Mouse (Mus musculus) brain, adult 2 months (tissue): ENCODE results near the gene Tas2r136.

Experiments used
- DNase-seq: peaks from one replicate; pipeline ENCODE4 v3.0.0; 2011; ENCODE audit warnings: low read depth, low spot score

Gene Tas2r136

DNA sequence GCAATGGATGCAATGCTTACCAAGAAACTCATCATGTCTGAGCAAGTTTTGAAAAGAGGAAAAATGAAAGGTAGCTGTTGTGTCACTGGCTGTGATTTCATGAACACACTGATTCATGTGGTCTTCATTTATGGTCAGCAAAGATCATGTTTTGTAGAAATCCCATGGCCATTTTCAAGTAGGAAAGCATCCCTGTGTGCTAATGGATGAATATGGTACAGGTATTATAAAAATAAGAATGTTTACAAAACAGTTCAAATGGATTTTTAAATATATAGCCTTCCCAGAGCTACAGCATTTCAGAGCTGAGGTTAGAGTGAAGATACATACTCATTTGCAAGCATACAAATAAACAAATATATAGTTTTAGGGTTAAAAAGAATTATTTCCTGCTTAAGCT lies at the start of gene Tas2r136:
TSS of gene Tas2r136 (minus strand) at position 101 of the 400 bp plus-strand sequence.
- no peak for DNase-seq

DNA sequence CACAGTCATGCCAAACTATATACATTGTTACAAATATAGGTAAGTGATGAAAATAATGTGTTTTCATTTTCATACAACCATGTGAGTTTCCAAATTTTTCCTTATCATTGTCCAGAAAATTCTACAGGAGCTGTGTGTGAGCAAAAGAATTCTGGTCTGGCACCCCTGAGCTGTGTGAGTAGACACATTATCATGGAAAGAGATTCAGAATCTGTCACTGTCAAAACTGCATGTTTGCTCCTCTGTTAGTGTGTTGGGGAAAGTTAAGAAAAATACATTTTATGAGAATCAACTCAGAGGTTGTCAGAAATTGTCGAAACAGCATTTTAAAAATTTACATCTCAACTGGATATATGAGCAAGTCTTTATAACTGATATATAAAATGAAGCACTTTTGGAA lies 24.6 kb upstream of the Tas2r136 start, which contains the start of gene Tas2r117:
TSS of gene Tas2r117 (plus strand) at position 301 of the 400 bp plus-strand sequence.
- no peak for DNase-seq

DNA sequence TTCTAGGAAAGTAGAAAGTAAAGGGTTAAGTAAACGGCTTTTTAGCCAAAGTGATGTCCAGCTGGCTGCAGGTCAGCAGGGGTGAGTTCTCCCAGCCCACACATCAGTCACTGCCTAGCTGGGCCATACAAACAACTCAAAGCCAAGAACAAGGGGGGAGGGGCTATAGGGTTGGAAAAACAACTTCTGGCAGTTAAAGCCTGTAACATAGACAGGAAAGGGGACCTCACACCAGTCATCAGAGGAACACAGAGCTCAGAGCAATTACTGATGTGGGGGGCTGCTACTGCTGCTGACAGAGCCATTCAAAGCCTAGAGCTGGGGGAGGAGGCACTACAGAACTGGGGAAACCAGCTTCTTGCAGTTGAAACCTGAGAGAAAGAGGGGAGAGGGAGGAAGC lies 17.4 kb upstream of the Tas2r136 start:
- DNase-seq, result no peak

DNA sequence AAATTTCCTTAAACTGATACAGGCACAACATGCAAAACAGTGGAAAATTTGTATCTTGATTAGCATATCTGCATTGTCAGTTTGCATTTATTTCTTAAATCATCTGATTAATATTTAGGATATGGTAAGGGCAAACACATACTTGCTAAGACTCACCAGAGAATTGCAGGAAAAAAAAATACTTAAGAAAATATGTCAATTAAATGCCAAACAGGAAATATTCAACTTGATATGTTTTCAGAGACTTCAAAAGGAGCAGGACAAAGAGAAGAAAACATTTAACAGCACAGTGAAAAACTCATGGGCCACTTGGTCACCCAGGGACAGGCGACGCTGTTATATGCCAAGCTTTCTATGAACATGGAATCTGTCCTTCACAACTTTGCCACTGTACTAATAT lies 16.1 kb downstream of the Tas2r136 start, which contains the start of gene Tas2r102:
TSS of gene Tas2r102 (plus strand) at position 301 of the 400 bp plus-strand sequence.
- no peak for DNase-seq

DNA sequence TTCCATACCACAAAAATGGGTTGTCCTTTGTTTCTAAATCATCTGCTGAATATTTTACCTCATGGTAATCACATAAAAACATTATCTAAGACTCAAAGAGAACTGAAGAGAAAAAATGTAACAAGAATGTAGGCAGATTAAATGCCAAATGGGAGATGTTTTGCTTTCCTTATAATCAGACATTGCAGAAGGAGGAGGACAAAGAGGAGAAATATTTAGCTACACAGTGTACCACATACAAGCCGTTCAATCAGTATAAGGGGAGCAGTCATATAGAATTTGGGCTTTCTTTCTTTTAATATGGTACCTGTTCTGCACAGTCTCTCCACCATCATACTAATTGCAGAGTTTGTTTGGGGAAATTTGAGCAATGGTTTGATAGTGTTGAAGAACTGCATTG lies 23.5 kb downstream of the Tas2r136 start, which contains the start of gene Tas2r124:
TSS of gene Tas2r124 (plus strand) at position 301 of the 400 bp plus-strand sequence.
- no peak for DNase-seq

DNA sequence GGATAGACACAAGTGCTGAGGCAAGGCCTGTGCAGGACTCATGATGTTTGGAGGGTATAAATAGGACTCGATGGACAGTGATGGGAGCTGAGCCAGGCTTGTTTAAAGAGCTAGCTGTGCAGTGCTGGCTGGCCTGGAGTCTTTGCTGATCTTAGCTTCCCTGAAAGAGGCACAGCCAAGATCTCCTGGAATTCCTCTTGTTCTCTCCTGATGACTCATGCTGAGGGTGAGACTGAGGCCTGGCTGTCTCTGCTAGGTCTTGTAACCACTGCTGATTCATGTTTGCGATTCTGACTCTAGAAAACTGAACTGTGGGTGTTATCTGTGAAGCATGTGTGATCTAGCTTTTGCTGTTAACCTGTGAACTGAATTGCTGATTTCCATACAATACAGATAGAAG lies 27.8 kb downstream of the Tas2r136 start:
- peak; percentile 59 for DNase-seq

DNA sequence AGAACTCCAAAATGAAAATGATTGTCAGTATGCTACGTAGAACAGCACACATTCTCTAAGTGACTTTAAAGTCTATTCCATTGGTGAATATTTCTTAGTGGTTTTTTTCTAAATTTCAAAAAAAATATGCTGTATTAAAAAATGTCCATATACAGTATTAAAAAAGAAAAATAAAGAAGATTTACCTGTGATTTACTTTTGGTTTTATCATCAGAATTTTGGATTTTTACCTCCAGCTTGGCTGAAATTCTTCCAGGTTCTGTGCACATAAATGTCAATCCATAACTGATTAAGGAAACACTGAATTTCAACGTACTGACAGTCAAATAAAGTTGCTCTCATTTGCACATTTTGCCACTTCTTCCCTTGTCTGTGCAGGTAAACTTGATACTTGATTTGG lies 40.0 kb downstream of the Tas2r136 start, which contains the start of gene Tas2r115:
TSS of gene Tas2r115 (minus strand) at position 101 of the 400 bp plus-strand sequence.
- DNase-seq, result no peak
